Mouse (Mus musculus) gastrocnemius, adult 8-10 months (tissue): Measurements from ENCODE around the gene Atp8b5. TPM values are rescaled to one million over a fixed set of nuclear protein-coding genes. Genes with fewer than 3 reads are reported as not detected.
A peak's percentile ranks its signal among the peaks of the same experiment; 100 is the strongest.

Experiments used
- DNase-seq, 2 experiments: peaks; one replicate each; pipeline ENCODE4 v3.0.0; 2022; ENCODE audit warnings: low spot score in 2 of 2
- total RNA-seq, 4 experiments: library from RNA; stranded (reverse); gene quantifications; 2 replicates each; pipeline ENCODE4 v1.2.4; 2022

The Atp8b5 gene
- under 1 TPM in 2 of 4 experiments, not detected in 2; 0.05 to 0.07 TPM for total RNA-seq

- peak; percentile 56 to 68 for DNase-seq
Observed at GRCm38 (mm10) chr4:43266623-43267322, at the start of gene Atp8b5. Gene Atp8b5 (plus strand): TSS chr4:43267159.

DNA sequence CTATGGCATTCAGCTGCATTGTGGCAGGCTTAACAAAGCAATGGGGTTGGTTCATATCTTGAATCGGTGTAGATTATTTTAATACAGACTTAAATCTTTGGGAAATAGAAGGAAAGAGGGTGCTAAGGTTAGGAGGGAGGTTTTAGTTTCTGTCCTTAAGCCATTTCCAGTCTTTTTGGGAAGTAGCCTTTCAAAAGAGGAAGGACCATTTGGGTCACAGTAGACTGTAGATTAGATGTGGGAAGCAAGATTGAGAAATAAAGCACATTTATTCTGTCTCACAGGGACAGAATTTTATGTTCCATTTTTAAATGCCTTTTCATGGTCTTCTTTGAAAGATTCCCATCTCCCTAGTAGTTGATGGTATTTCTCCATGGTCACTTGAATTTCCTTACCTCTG lies 49.0 kb upstream of the Atp8b5 start:
- no peak for DNase-seq

- no peak for DNase-seq
Observed at GRCm38 (mm10) chr4:43231821-43232220, 35.1 kb upstream of the Atp8b5 start.

DNA sequence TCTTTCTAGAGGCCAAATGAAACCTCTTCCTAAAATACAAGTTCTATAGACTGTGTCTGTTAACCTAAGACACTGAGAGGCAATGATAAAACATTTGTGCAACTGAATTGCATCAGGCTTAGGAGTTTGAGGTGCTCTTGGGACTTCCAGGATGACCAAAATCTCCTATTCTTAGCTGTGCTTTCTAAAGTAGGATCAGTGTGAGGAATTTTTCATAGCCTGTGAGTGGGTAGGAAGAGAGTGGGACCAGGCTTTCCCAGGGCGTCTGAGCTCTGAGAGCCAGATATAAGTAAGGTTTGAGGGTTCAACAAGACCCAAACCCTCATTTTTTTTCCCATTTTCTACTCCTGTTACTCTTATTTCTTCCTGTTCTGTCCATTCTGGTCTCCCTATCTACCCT lies 34.0 kb upstream of the Atp8b5 start:
- no peak for DNase-seq

DNA sequence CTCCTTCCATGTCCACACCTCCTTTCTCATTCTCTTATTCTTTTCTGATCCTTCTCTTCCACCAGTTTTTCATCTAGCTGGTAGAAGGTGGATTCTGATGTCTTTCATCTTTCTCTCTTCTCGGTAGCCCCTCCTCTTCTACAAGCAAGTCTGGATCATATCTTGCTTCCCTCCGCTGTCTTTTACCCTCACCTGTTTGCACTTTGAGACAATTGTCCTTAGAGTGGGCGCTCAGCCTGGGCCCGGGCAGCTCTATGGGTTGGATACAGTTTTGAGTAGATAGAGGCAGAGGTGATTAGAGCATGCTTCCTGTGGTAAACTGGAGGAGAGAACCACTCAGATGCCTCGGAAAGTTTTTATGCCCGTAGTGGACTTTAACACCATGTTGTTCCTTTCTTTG lies 33.5 kb upstream of the Atp8b5 start:
- no peak for DNase-seq

DNA sequence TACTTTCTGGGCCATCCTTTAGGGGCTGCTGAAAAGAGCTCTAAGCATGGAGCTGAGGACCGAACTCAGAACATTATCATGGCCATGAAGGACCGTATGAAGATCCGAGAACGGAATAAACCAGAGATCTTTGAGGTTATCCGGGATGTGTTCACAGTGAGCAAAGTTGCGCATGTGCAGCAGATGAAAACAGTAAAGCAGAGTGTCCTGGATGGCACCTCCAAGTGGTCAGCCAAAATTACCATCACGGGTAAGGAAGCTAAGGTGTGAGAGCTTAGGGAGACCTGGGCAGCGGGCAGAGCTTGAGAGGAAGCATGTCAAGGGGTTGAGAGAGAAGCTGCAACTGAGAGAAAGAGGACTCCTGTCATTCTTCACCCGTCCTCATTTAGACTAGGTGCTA lies 30.1 kb upstream of the Atp8b5 start:
- no peak for DNase-seq

DNA sequence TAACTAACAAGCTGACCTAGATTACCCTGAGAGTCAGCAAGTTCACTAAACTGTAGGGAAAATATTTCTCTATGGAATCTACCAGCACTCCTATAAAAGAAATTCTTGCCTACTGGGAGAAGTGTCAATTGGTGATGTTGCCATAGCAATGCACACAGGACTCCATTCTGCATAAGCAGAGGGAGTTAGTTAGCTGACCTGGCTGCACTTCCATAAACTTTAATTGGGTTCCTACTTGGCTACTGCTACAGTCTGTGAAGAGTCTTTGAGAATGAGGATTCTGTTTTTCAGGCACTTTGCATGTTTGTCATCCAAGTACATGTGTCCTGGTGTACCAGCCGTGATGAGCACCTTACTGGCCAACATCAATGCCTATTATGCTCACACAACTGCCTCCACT lies 26.2 kb upstream of the Atp8b5 start:
- no peak for DNase-seq

DNA sequence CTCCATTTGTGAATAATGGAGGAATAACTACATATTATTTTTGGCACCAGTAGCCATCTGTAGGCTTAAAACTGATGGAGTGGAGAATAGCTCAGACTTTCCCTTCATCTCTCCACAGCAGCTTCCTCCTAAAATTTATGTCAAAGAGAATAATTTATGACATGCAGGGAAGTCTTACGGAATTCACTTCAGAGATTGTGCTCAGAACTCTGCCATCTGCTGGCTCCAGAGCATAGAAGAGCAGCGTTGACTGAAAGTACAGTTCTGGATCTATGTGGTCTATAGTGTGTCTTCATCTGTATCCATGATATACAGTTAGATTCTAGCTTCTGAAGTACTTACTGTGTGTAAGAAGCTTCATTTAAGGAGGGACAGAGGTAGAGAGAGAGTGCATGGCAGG lies 22.9 kb upstream of the Atp8b5 start:
- no peak for DNase-seq

DNA sequence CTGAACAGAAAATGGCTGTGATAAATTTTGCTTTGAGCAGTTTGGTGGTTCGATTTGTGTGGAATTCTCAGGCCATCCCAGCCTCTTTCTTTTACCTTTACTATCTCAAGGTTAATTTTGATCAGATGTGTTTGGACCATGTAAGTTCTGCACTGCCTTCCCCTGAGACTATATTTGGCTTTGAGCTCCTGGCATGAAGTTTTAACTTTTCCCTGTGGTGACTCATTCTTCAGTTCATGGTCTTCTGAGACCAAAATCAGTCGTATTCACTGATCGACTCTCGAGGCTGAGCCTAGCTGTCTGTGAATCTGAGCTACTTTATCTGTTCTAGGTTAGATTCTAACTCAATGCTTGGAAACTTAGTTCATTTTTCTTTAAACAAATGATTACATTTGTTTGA lies 21.2 kb upstream of the Atp8b5 start:
- no peak for DNase-seq

- no peak for DNase-seq
Observed at GRCm38 (mm10) chr4:43248026-43248425, 18.9 kb upstream of the Atp8b5 start.

- no peak for DNase-seq
Observed at GRCm38 (mm10) chr4:43248909-43249308, 18.1 kb upstream of the Atp8b5 start.

GRCm38 (mm10) chr4:43251269-43251668 lies 15.7 kb upstream of the Atp8b5 start:
- no peak for DNase-seq

GRCm38 (mm10) chr4:43257040-43257439 lies 9.9 kb upstream of the Atp8b5 start:
- no peak for DNase-seq

GRCm38 (mm10) chr4:43258556-43258955 lies 8.4 kb upstream of the Atp8b5 start:
- no peak for DNase-seq

- DNase-seq = no peak
Observed at GRCm38 (mm10) chr4:43259435-43259834, 7.5 kb upstream of the Atp8b5 start.

GRCm38 (mm10) chr4:43260096-43260495 lies 6.9 kb upstream of the Atp8b5 start:
- no peak for DNase-seq

DNA sequence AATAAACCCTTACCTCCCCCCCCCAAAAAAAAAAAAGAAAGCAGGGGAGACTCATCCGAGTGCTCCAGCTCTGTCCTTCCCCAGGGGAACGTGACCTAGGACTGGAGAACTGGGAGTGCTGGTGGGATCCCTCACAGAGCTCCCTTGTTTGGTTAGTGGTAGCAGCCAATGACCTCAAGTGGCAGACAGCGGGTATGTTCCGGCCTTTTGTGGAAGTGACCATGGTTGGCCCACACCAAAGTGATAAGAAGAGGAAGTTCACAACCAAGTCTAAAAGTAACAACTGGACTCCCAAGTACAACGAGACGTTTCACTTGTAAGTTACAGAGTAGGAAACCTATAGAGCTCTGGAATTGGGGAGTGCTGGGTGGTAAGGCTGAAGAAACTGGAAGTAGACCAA lies 4.1 kb upstream of the Atp8b5 start:
- DNase-seq = no peak

DNA sequence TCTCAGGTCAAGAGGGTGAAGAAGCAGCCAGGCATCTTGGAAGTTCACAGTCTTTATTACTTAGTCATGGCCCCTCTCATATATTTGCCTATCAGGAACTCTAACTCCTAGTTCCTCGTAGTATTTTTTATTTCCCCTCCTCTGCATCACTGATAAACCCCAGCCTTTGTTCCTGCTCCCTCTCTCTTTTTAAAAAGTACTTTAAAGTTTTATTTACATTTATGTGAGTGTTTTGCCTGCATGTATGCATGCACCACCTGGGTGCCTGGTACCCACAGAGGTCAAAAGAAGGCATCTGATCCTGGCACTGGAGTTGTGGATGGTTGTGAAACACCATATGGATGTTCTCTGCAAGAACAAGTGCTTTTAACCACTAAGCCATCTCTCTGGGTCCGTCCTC lies 813 bp upstream of the Atp8b5 start:
- no peak for DNase-seq

- DNase-seq = no peak
Observed at GRCm38 (mm10) chr4:43267323-43267658, 332 bp downstream of the Atp8b5 start.

GRCm38 (mm10) chr4:43285476-43285875 lies 18.5 kb downstream of the Atp8b5 start:
- no peak for DNase-seq

DNA sequence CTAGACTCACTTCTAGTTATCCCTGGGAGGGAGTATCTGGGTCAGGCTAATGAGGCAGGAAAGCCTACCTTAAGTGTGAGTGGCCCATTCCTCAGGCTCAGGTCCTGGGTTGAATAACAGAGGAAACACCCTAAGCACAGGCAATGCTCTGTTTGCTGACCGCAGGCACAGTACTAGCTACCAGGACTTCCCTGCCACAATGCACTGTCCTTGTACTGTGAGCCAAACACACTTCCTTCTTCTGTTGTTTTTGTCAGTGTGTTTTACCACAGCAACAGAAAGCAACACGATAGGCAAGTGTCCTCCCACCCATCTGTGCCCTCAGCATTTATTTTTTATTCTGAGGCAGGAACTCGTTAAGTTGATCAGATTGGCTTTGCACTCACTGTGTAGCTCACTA lies 20.3 kb downstream of the Atp8b5 start:
- DNase-seq = no peak

- DNase-seq = no peak
Observed at GRCm38 (mm10) chr4:43294001-43294400, 27.0 kb downstream of the Atp8b5 start.

- DNase-seq = no peak
Observed at GRCm38 (mm10) chr4:43309696-43310338, 42.9 kb downstream of the Atp8b5 start.
